Mouse (Mus musculus) cerebellum, postnatal 14 days (tissue): ENCODE data around the gene Adamts9.

Source experiments
- DNase-seq, 2 experiments: peaks; one replicate each; pipeline ENCODE4 v3.0.0; 2021; ENCODE audit warnings: mixed read lengths in 2 of 2

The Adamts9 gene

DNA sequence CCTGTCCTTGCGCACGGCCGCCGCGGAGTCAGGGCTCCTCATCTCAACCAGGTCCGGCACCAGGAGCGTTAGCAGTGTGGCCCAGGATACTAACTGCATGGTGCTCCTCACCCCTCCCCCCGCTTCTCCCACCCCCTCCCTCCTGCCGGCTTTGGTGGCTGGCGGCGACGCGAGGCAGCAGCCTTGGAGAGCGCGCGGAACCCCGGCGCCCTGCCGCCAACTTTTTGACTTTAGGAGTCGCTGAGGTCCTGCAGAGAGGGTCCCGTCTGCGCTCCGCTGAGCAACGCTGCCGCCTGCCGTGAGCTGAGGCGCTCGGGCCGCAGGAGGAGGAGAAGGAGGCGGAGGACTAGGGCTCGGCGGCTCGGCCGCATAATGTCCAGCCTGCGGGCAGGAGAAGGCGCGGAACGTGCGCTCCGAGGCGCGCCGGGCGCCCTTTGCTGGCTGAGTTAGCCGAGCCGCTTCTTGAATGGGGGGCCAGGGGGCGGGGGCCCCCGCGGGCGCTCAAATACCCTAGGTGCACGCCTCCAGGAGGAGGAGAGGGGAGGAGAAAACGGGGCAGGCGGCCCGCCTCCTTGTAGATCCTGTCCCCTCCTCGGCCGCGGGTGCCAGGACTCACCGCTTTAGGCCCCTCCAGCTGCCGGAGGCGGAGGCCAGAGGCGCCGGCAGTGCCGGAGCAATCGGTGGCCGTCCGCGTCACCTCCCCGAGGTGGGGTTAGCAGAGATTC lies at the start of gene Adamts9:
Gene Adamts9 (minus strand): TSS at position 436 of the 725 bp plus-strand sequence.
- DNase-seq, result peak; percentile 29 to 40

DNA sequence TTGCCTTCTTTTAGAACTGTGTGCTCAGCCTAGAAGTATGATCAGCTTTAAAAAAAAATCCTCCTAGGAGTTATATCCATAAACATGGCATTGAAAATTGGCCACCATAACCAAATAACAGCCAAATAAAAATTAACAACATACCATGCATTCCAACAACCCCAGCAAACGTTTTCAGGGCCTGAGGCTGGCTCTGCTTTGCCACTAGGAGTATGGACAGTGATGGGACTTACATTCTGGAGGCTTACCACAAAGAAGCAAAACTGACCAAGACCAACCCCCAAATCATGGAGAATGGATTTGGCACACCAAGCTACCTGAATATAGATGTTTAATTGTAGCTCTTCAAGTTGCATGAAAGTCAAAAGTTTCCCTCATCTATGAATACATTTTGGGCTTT lies 48.3 kb upstream of the Adamts9 start:
- no peak for DNase-seq

DNA sequence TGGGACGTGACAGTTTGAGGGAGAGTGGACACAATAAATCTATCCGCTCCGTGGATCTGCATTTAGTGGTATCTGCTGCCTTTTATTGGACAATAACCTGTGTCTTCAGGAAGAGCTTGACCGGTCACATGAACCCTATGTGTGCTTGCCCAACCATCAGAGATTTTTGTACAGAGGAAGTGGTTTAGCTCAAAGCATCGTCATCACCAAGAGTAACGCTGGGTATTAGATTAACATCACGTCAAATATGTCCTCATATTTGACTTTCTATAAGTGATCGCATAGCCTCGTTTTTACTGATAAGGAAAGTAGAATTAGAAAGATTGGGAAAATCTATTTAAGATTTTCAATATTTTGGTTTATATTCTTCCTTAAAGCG lies 45.3 kb upstream of the Adamts9 start:
- no peak for DNase-seq

DNA sequence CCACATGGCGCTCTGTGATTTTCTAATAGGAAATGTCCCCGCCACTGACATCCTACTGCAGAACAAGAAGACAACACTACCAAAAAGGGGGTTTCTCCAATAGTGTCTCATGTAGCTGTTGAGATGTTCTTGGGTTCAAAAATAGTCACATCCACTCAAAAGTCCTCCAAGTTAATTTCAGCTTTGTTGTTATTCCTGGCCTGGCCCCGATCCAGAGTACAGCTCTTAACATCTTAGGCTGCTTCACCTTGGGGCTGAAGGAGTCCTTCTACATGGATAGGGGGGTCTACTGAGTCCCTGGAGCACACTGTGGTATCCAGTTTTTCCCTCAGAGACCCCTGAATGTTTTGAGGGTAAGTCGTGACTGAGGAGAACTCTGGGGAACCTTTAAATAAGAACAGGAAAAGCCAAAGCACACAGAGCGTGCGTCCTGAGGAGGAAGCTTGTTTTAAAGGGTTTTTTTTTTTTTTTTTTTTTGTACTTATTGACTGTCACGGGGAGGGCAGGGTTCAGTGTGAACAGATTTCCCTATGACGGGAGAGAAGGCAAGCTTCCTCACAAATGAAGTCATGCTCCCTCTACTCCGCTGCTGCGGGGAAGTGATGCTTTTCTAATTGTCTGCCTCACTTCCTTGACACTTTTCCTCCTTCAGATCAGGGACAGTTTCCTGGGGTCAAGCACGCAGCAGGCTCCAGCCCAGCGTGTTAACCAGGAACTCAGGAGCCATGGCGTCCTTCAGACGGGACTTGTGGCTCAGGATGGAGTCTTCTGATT lies 44.7 kb upstream of the Adamts9 start:
- no peak for DNase-seq

DNA sequence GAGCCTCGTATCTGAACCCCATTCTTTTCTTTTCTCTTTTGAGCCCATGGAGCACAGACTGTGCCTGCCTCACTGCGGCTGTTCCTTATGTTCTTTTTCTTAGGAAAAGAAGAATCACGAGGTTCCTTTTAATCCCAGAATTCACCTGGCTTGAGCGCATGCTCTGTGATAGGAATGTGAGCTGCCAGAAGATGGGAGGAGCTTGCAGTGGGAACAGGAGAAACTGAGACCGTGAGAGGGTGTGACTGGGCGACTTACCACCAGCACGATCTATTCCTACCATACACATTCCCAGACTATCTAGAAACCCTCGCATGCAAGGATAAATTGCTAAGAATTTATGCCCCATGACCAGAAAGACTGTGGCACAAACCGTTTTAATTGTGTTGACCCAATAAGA lies 44.1 kb upstream of the Adamts9 start:
- no peak for DNase-seq

DNA sequence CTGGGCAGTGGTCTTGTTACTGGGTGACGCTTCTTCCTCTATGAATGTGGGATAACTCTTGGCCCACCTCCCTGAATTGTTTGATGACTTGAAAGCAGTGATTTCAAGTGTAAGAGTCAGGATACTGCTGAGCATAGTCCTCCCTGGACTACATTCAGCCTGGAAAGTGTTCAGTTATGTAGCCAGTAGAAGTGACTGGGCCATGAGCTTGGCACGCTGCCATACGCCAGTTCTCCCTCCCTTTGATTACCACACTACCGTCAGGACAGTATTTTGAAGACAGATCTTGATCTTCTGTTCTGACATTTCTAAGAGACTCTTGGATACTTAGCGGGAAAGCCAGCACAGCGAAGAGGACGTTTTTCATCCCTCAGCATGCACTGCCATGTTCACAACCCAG lies 40.1 kb upstream of the Adamts9 start:
- DNase-seq, result peak; percentile 28 to 40

DNA sequence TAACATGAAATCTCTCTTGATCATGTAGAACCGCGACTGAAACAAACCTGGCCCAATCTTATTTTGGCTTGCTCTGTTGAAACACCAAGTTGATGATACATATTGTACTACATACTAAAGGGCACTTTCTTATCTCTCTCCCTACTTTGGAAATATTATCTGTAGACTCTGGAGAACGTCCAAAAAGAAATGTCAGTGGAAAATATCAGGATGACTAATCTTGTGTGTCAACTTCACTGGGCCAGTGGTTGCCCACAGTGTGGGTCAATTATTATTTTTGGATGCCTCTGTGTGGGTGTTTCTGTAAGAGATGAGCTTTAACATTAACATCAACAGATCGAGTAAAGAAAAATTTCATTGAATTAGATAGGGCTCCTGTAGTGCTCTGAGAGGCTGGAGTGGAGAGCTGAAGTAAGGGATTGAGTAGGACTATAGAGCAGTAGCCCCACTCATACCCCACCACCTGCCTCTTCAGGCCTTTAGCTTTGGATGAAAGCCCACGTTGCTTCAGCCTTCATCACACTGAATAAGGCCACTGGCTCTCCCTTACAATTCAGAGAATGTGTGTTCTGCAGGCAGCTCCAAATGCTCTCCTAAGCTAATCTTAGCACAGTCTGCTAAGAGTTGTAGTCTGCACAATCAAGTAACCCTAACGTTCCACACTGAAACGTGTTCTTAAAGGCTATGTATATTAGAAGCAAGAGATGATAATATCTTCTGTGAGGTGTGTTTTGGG lies 38.3 kb upstream of the Adamts9 start:
- DNase-seq, result no peak

DNA sequence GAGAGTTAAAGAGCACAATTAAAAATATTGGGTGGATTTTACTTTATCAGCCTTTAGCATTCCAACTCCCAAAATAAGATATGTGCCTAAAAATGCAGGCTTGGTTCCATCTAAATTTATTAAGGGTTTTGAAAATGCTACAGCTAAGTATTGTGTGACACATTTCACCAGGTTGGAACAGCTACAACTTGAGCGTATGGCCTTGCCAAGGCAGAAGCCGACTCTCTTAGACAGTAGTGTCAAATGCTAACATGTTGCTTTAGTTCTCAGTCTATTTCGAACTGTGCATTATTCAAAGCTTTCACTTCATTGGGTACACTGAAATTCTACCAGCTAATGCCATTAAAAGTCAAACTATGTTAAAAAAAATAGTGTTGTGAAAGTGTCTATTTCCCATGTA lies 30.0 kb upstream of the Adamts9 start:
- no peak for DNase-seq

DNA sequence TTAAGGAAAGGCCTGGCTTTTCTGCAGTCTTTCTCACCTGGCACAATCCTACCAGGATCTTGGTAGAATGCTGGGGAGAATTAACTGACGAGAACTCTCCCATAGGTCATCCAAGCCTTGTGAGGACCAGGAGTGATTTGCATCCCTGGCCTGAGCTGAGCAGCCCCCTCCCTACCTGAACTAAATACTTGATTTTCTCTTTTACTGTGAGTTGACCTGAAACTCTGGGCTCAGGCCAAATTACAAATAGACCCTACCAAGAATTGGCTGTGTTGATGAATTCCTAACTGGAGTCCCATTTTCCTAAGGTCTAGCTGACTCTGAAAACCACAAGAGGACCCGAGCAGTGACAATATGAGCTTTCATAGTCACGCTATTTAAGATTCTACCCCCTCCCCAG lies 25.4 kb upstream of the Adamts9 start:
- DNase-seq, result peak; percentile 5 to 57

DNA sequence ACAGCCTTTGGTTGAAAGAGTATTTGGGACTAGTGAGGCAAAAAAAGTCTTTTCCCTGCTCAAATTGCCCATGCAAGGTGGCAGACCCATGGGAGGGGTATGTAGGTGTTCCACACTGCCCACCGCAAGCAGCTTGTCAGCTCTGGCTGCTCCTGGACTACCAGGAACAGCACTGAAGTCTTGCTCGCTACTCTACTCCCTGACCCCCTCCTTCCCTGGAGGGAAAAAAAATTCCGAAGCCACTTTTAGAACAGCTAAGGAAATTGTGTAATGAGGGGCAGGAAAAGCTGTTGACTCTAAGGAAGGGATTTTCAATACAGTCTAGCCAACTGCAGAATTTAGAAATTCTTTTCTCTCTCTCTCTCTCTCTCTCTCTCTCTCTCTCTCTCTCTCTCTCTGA lies 24.9 kb upstream of the Adamts9 start:
- no peak for DNase-seq

DNA sequence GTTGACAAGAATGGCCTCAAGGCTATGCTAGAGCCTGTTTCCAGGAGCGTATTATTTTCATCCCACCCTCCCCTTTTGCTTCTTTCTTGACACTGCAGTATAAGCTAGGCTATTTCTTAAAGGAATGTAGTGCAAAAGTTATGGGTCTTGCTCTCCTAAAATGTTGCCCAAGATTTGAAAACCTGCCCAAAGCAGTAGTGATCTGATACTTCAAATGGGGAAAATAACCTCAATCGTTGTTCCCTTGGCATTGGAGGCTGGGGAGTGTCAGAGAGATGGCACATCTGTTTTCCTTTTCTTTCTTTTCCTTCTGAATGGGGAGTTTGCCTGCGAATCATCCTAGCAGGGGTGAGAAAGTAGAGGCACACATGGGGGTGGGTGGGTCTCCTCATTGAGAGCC lies 19.7 kb upstream of the Adamts9 start:
- DNase-seq, result no peak

DNA sequence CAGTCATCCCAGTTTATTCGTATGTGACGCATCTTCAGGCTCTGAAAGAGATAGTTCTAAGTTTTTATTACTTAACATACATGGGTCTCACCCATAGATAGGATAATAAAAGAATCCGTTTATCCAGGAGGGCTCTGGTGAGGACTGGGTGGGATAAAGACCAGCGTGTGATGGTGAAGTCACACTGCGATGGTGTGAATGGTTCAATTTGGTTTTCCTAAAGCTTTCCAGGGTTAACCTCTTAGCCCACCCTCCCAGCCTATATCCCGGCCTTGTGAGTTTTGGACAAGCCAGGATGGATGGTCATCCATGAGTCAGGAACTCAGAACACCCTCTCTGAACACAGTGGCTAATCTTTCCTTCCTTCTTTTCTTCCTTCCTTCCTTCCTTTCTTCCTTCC lies 17.7 kb upstream of the Adamts9 start:
- no peak for DNase-seq

DNA sequence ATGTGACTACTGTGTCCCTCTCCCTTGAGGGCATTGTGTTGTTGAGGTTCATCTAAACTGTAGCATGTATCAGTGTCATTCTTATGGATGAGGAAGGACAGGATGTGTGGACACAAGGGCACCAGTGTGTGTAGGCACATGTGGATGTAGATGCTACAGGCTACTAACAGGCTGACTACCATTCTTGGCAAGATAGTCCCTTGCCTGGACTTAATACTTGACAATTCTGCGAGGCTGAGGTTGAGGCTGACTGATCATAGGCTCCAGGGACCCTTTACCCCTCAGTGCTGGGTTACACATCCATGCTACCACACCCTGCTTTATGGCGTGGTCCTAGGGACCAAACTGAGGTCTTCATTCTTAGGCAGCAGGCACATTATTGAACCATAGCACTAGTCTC lies 16.1 kb upstream of the Adamts9 start:
- DNase-seq, result no peak

DNA sequence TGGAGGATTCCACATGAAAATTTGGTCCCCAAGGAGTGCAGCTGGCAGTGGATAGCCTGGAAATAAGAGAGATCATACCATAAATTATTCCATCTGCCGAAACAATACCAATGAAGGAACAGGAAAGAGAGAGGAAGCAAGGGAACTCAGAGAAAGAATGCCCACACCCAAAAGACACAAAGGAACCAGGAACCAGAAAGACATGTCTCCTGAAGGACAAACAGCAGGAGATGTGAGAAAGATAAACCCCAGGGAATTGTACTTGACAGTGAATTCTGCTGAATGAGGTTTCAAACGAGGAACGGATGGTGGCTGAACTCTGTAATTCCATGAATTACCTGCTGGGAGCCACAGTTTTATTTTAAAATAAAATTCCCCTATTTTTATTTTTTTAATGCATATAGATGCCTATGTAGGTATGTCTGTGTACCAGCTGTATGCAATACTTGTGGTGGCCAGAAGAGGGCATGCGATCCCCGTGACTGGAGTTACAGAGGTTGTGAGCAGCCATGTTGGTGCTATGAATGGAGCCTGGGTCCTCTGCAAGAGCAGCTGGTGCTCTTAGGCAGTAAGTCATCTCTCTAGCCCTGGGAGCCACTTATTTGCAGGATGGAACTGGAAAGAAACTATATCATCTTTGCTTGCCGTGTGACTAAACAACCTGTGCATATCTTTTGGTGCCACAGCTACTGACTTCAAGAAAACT lies 4.2 kb upstream of the Adamts9 start:
- no peak for DNase-seq

DNA sequence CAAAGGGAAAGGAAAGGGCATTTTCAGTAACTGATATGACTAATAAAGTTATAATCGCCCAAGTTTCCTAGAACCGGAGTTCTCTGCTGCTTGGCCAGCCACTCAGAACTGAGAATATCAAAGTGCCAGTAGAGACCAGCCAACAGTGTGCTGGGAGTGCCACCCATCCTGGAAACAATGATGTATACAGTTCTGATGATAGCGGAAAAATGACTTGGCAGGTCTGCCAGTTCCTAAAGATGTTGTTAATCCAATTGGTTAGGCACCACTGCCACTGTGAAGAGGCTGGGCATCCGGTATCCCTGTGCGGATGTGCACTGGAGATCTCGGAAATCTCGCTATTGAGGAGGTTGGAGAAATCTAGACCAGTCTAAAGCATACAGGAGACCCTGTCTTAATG lies 1.4 kb upstream of the Adamts9 start:
- DNase-seq, result no peak

DNA sequence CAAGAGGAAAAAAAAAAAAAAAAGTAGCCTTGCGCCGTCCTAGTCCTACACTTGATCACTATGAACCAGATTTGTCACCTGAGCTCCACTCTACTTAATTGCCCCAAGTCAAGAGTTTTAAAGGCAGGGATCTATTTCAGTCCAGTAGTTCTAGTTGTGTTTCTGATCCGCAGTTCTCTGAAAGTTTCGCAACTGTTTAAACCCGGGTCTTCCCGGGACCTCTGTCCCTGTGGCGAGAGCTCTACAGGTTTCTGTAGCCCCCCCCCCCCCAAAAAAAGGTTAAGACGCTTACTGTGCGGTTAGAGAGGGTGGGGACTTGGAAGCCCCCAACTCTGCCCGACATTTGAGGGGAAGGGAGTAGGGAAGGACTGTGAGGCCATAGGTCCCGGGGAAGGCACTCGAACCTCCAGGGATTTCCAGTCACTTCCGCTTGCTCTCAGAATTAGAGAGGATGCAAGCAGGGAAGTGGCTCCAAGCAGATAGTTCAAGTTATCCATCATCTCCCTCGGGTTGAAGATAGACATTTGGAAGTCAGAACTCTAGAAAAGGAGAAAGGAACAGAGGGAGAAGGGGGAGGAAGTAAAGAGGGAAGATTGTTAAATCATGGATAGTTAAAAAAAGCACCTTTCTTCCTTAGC lies 875 bp upstream of the Adamts9 start:
- DNase-seq, result no peak

DNA sequence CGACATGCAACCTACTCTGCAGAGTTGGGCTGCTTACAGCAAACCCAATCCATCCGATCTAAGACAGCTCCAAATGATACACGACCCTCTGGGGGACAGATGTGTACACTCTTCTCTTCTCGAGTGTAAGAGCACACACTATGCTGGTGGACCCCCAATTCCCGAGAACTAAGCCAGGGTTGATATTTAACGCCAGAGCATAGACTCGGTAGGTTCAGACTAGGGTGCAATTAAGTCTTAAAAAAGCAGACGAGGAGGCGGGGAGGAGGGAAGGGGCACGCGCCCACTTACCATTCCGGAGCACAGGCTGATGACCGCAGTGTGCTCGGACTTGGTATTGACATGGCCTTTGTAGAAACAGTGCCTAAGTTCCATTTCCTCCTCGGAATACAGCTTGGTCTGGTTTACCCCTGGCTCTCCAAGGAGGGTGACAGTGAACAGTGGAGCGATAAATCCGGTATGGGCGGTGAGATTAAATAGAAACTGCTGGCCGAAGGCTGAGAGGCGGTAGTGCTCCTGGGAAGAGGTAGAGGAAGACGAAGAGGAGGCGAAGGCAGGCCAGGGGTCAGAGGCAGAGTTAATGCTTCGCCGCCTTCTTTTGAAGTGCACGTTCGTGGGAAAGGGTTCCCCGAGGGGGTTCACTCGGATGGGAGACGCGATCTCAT lies 1.4 kb downstream of the Adamts9 start:
- DNase-seq, result no peak

DNA sequence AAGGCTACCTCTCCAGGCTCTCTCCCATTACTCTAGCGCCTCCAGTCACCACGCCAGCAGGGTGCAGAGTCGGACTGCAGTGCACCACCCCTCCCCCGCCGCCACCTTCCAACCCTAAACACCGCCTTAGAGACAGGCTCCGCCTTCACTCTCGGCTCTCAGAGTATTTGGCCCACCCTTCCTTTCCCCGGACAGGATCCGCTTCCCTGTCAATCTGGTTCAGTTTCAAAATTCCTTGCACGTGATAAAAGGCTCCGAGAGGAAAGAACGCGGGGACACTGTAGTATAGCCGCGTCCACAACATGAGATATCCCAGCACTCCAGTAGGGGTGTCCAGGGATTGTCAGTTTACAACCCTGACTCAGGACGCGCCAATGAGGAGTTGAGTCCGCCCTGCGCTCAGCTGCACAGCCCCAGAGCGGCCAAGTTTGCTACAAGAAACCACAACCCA lies 2.0 kb downstream of the Adamts9 start:
- peak; percentile 48 to 52 for DNase-seq

DNA sequence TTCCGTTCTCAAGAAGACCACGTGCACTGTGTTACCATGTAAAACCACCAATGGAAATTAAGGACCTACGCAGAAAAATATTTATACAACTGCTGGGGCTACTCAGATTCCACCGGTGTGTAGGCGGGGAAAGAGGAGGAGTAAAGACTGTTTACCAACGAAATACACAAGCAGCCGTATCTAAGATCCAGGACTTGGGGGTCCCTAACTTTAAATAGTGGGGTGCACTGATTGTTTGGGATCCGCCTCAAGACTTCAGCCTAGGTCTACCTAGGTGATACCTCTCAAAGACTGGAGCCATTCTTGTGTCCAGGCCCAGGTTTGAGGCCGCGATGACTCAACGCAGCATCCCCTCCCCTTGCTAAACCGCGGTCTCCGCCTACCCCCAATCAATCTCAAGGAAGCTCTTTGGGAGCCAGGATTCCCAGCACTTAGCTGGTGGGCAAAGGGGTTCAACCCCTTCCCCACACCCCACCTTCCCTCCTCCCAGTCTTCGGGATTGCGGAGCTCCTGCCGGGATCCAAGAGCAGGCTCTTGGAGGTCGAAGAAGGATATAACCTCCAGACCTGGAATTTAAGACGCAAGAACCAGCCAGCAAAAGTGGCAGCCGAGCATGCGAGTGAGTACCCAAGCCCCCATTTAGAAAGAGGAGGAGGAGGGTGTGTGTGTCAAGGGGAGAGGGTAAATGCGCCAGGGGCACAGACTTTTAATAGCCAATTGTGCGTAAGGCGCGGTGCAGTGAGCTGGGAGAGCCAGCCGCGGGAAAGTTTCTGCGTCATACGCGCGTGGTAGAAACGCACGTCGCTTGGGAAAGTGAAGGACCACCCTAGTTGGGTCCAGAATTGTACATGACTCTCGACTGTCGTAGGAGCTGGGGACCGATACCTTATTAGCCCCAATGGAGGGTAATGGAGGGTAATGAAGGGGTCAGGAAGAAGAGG lies 2.8 kb downstream of the Adamts9 start:
- no peak for DNase-seq

DNA sequence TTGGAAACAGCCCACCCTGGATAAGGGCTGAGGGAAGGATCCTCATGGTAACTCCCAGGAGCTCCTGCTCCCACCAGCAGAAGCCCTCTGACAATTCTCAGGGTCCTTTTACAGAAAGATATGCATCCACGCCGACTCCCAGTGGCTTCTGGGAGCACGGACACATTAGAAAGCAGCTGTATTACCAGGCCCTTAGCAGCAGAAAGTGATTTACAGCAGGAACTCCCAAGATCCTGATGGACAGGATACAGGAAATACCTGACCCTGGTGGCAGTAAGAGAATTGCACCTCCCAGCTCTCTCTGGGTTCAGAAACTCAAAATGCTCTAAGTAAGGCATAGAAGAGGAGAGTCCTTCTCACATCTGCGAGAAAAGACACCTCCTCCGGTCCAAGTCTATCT lies 15.0 kb downstream of the Adamts9 start:
- no peak for DNase-seq

DNA sequence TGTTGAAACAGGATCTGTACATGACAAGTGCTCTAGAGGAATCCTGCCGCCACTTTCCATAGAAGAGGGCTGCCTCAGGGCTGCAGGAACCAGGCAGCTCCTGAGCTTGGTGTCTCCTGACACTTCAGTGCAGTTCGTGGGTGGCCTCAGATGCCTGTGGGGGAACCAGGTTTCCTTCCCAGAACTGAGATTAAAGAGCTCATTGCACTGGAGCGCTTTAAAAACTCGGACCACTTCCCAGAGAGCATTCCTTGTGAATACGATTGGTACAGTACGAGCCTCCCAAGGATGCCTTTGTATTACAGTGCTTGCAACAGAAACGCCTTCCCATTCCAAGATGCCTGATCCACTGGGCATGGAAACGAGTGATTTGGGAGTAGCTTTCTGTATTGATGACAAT lies 18.8 kb downstream of the Adamts9 start:
- no peak for DNase-seq
